Mouse (Mus musculus) heart, adult 2 months (tissue): ENCODE measurements at regions not wholly inside any gene's neighbourhood (a gene's known extent, or its start where the extent isn't known, plus 50 kb on each side); places are given as distances from the start of the nearest gene placed in this dataset.

Source experiments
- CTCF ChIP-seq: fragments of 200-600 bp; IDR thresholded peaks from 2 replicates; pipeline ENCODE4 v1.8.1; 2022; ENCODE audit warnings: antibody characterized with exemption, mild to moderate bottlenecking, moderate library complexity
- EP300 ChIP-seq: fragments of 200-500 bp; IDR thresholded peaks from 2 replicates; pipeline ENCODE4 v1.6.1; 2011; ENCODE audit warnings: low read depth, low read length, control low read depth; ENCODE audit not compliant: insufficient read depth
- POLR2A ChIP-seq: fragments of 200-500 bp; IDR thresholded peaks from 2 replicates; pipeline ENCODE4 v1.6.1; 2011; ENCODE audit warnings: mild to moderate bottlenecking, low read depth, low read length, control low read depth; ENCODE audit not compliant: insufficient read depth

DNA sequence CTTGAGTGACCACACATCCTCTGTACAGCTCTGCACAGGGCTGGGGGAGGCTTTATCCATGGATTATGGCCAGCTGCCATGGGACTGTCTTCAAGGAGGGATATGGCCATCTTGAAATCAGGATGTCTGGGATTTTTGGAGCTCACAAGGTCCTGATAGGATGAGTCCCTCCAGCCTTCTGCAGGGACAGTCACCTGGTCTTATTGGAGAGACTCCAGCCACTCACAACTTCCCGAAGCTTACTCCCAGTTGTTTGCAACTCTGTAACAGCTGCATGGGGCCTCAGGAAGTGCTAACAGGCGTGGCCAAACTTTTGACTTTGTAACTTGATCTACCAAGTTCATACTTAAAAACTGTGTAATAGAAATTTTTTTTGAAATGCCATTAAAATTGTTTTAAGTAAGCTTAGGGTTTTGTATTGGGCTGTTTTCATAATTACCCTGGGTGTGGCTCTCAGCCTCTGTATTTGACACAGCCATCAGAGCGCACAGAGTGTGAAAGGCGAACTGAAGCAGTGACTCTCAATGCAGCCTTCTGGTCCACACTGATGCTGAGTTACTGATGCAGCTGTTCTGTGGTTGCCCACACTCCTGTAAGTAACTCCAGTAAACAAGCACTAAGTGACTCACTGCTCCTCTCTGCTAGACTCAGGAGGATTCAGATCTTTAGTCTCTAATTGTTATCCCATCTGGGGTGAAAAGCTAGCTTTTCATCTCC, 84.0 kb upstream of the Zc3h12a start:
- no peak for TF ChIP-seq CTCF
- TF ChIP-seq POLR2A: no peak
- TF ChIP-seq EP300: no peak
